In genomic region chr2:10293556-10294206, GRCm38 (mm10) we compare ENCODE assay signal across 14 mouse cellular contexts.
DNase-seq lines count a peak whose midpoint lies in the region; ATAC-seq and TF ChIP-seq lines count a peak whose summit lies in the region.
"Had no signal": no experiment of that assay in that cellular context is flagged by ENCODE, and none has a peak within 500 bp of the region (broad histone marks: within the 10 kb centered on the region; RNA-seq: fewer than 3 reads in every experiment).

No protein-coding gene starts in this region.

- no peaks in the 10 kb centered on the region for H3K27me3 ChIP-seq in forebrain, embryonic 11.5 days (ENCODE audit: control insufficient read depth, insufficient read depth, low read length)
- H3K27me3 ChIP-seq in forebrain, embryonic 13.5 days: peaks cover 51% of the 10 kb centered on the region
- H3K27me3 ChIP-seq in lung, postnatal 0 days (replicated peaks; ENCODE audit: insufficient read depth, low read length): no peaks in the 10 kb centered on the region
- peaks cover 58% of the 10 kb centered on the region for H3K27me3 ChIP-seq in kidney, embryonic 15.5 days
- H3K27me3 ChIP-seq: heart, embryonic 12.5 days; intestine, embryonic 15.5 days; liver, embryonic 12.5 days had no signal

- H3K4me3 ChIP-seq in forebrain, embryonic 11.5 days (ENCODE audit: low read depth, low read length): no peak overlapping the region
- no peak overlapping the region for H3K4me3 ChIP-seq in forebrain, embryonic 13.5 days
- no peak overlapping the region for H3K4me3 ChIP-seq in lung, postnatal 0 days (ENCODE audit: low read depth, low read length)
- H3K4me3 ChIP-seq in kidney, embryonic 15.5 days (replicated peaks): no peak overlapping the region
- H3K4me3 ChIP-seq: erythroblast, embryonic 14.5 days; heart, embryonic 12.5 days; intestine, embryonic 15.5 days; liver, embryonic 12.5 days had no signal

- no peaks in the 10 kb centered on the region for H3K9me3 ChIP-seq in forebrain, embryonic 11.5 days (ENCODE audit: control insufficient read depth, low read length)
- H3K9me3 ChIP-seq in forebrain, embryonic 13.5 days (replicated peaks): no peaks in the 10 kb centered on the region
- H3K9me3 ChIP-seq in lung, postnatal 0 days (ENCODE audit: low read length): no peaks in the 10 kb centered on the region
- H3K9me3 ChIP-seq in kidney, embryonic 15.5 days (replicated peaks): no peaks in the 10 kb centered on the region
- H3K9me3 ChIP-seq: heart, embryonic 12.5 days; intestine, embryonic 15.5 days; liver, embryonic 12.5 days had no signal

- H3K9ac ChIP-seq in forebrain, embryonic 11.5 days (ENCODE audit: low read length): no peak overlapping the region
- no peak overlapping the region for H3K9ac ChIP-seq in forebrain, embryonic 13.5 days
- no peak overlapping the region for H3K9ac ChIP-seq in lung, postnatal 0 days (replicated peaks; ENCODE audit: low read depth)
- no peak overlapping the region for H3K9ac ChIP-seq in kidney, embryonic 15.5 days
- H3K9ac ChIP-seq: heart, embryonic 12.5 days; intestine, embryonic 15.5 days; liver, embryonic 12.5 days had no signal

- TF ChIP-seq CTCF in lung, postnatal 0 days (IDR thresholded peaks at IDR 0.05): peak; percentile 10; the same call in 1 of the 2 replicates

- no peak overlapping the region for H3K27ac ChIP-seq in forebrain, embryonic 11.5 days (ENCODE audit: low read depth, low read length)
- no peak overlapping the region for H3K27ac ChIP-seq in forebrain, embryonic 13.5 days
- H3K27ac ChIP-seq in lung, postnatal 0 days (ENCODE audit: low read length): no peak overlapping the region
- H3K27ac ChIP-seq in kidney, embryonic 15.5 days: no peak overlapping the region
- H3K27ac ChIP-seq: intestine, embryonic 15.5 days; liver, embryonic 12.5 days had no signal

- no peak for DNase-seq in forebrain, embryonic 11.5 days (ENCODE audit: low spot score)
- no peak for DNase-seq in lung, postnatal 0 days (ENCODE audit: low spot score)
- DNase-seq in lung, adult 18-20 months: no peak
- DNase-seq in retina, embryonic 14.5 days (ENCODE audit: low spot score): peak; percentile 64
- DNase-seq in ovary, postnatal 10 days (ENCODE audit: low spot score): no peak
- DNase-seq in embryo, embryonic 11 days: no peak
- DNase-seq: B cell, adult 2 months; thymus, postnatal 25 days had no signal

- TF ChIP-seq EP300 in lung, postnatal 0 days (IDR thresholded peaks at IDR 0.05): no peak

- ATAC-seq in forebrain, embryonic 11.5 days (replicated peaks; ENCODE audit: low FRiP score): peak; percentile 31; the same call in 1 of the 2 replicates
- ATAC-seq in forebrain, embryonic 13.5 days: no peak
- ATAC-seq in lung, postnatal 0 days: no peak
- peak; percentile 92 for ATAC-seq in kidney, embryonic 15.5 days (replicated peaks; ENCODE audit: low FRiP score)
- ATAC-seq: intestine, embryonic 15.5 days; liver, embryonic 12.5 days had no signal

- H3K4me2 ChIP-seq in forebrain, embryonic 11.5 days (ENCODE audit: low read depth, low read length, severe bottlenecking): no peak overlapping the region
- no peak overlapping the region for H3K4me2 ChIP-seq in forebrain, embryonic 13.5 days
- no peak overlapping the region for H3K4me2 ChIP-seq in lung, postnatal 0 days (replicated peaks; ENCODE audit: low read depth, low read length)
- no peak overlapping the region for H3K4me2 ChIP-seq in kidney, embryonic 15.5 days
- H3K4me2 ChIP-seq: heart, embryonic 12.5 days; intestine, embryonic 15.5 days; liver, embryonic 12.5 days had no signal

- WGBS in forebrain, embryonic 11.5 days: 26% methylated on average over 10 of the region's 10 CpGs
- 17% methylated on average over 10 of the region's 10 CpGs for WGBS in forebrain, embryonic 13.5 days
- 38% methylated on average over 10 of the region's 10 CpGs for WGBS in lung, postnatal 0 days
- 28% methylated on average over 10 of the region's 10 CpGs for WGBS in kidney, embryonic 15.5 days

- H3K36me3 ChIP-seq in forebrain, embryonic 11.5 days (ENCODE audit: control insufficient read depth, insufficient read depth, low read length): no peaks in the 10 kb centered on the region
- H3K36me3 ChIP-seq in forebrain, embryonic 13.5 days (ENCODE audit: poor library complexity, severe bottlenecking): no peaks in the 10 kb centered on the region
- H3K36me3 ChIP-seq in lung, postnatal 0 days (ENCODE audit: insufficient read depth, low read length): no peaks in the 10 kb centered on the region
- H3K36me3 ChIP-seq in kidney, embryonic 15.5 days: no peaks in the 10 kb centered on the region
- H3K36me3 ChIP-seq: heart, embryonic 12.5 days; intestine, embryonic 15.5 days; liver, embryonic 12.5 days had no signal

- H3K4me1 ChIP-seq in forebrain, embryonic 11.5 days (replicated peaks; ENCODE audit: control insufficient read depth, insufficient read depth, low read length): 0 out of 2 replicates have a peak, but pooled peaks cover 2% of the 10 kb centered on the region
- 0 out of 2 replicates have a peak, but pooled peaks cover 3% of the 10 kb centered on the region for H3K4me1 ChIP-seq in forebrain, embryonic 13.5 days
- H3K4me1 ChIP-seq in lung, postnatal 0 days (ENCODE audit: insufficient read depth, low read depth, low read length): no peaks in the 10 kb centered on the region
- H3K4me1 ChIP-seq in kidney, embryonic 15.5 days: peaks cover 22% of the 10 kb centered on the region
- H3K4me1 ChIP-seq: intestine, embryonic 15.5 days had no signal

Comparison
In these comparisons a context has a peak if more than half of its experiments do, and no peak if none do; other contexts are left out.
1. ATAC-seq: peak in forebrain, embryonic 11.5 days (single experiment) and kidney, embryonic 15.5 days (single experiment); none in forebrain, embryonic 13.5 days (single experiment) and lung, postnatal 0 days (single experiment).